Mouse (Mus musculus): ENCODE measurements around the gene Zfr.

Gene Zfr

DNA sequence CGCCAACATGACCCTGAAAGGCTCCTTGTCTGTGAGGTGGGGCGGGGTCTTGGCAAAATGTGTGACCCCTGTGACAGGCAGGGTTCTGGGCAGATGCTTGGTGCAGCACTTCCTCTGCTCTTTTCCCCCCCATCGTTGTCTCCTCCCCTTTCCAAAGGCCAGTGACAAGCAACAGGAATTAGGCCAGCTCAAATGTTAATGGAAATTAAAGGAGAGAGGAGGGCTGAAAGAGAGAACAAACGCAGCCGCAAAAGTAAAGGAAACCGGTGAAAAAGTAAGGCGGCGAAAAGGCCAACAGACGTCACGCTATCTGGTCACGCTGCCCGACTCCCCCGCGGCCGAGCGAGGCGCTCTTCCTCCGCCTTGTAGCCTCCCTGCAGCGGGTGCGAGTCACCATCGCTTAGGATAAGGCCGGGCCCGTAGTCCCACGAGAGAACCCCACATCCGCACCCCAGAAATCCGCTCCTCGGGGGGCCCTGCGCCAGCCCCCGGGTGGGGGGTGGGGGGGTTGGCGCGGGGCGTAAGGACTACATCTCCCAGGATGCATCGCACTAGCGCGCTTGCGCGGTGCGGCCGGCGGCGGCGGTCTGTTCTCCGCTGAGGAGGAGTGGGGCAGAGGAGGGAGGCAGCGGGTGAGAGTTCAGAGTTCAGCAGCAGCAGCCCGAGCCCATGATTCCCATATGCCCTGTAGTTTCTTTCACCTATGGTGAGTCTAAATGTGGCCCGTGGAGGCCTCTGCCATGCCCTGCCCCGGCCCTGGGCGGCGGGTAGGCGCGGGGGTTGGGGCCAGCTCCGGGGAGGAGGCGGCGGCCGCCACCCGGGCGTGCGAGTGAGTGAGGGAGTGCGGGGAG lies at the start of gene Zfr:
Gene Zfr, plus strand, starts transcription at position 590 of the 851 bp plus-strand sequence.
- DNase-seq (ENCODE audit: low spot score), result peak; percentile 88

GRCm38 (mm10) chr15:12067971-12068370 lies 49.7 kb upstream of the Zfr start:
- no peak for DNase-seq (ENCODE audit: low spot score)

DNA sequence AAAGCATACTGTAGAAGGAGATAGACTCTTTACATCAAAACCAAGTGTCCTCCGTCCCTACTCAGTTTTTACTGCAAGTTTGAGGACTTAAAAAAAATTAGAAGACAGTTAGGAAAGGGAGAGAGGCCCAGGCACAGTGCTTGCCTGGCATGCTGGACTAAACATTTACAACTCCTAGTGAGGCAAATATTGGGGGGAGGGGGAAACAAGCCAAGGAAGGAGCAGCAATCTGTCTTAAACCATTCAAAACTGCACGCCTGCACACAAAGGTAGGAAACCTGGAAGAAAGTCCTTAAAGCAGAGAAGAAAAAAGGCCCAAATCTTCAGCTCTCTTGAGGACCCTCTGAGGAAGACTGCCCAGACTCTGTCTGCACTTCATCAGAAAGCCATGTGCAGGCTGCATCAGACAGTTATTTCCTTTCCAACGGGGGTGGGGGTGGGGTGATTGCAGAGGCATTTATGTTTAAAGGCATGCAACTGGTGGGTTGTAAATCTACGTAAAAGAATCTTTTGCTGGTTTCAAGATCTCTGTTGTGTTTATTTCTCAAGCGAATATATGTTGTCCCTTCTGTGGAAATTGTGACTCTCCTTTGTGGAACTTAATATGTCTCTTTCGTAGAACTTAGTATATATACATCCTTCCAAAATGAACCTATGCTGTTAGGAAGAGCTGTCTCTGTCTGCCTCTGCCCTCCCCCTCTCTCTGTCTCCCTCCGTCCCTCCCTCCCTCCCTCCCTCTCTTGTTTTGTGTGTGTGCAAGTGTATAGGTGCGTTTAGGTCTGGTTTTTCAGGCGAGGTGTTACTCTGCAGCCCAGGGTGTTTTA lies 49.0 kb upstream of the Zfr start:
- DNase-seq (ENCODE audit: low spot score), result no peak

DNA sequence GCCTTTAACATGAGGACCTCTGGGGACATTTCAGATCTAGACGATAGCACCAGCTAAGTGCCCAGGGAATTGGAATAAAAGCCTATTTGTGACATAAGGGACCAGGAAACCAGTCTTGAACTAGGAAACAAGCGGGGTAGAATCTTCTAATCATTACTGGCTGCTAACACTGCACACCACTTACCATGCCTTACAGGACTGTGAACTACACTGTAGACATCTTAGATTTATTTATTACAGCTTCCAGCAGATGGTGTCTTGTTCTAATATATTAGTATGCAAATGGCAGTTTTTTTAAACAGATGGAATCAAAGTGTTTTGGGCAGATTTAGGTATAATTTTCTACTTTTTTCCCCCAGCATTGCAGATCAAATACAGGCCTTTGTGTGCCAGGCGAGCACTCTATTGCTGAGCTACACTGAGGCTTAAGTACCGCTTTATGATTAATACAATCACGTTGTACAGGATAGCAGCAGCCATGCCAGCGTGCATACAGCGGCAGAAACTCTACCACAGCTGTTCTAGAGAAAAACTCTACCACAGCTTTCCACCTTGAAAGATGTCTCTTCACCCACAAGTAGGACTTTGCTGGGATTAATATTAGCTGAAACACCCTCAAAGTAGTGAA lies 44.8 kb upstream of the Zfr start:
- DNase-seq (ENCODE audit: low spot score), result no peak

GRCm38 (mm10) chr15:12074426-12074825 lies 43.2 kb upstream of the Zfr start:
- DNase-seq (ENCODE audit: low spot score), result no peak

GRCm38 (mm10) chr15:12082344-12082743 lies 35.3 kb upstream of the Zfr start:
- DNase-seq (ENCODE audit: low spot score), result no peak

DNA sequence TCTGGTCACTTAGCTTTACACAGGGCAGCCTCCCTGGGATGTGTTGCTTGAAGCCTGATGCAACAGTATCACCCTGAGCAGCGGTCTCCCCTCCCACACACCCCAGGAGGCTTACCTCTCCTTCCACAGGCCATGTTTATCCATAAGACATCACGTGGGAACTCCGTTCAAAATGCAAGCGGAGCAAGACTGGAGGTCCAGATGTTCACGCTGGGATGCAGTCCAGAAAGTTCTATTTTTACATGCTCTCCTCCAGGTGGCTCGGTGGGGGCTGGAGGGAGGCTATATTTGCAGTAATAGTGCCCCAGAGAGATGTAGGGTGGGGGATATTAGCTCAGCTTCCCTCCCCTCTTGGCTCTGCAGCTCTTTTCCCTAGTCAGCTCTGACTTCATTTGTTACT lies 33.5 kb upstream of the Zfr start:
- DNase-seq (ENCODE audit: low spot score), result no peak

- peak; percentile 69 for DNase-seq (ENCODE audit: low spot score)
These were observed 32.8 kb upstream of the Zfr start for GRCm38 (mm10) chr15:12084859-12085258.

GRCm38 (mm10) chr15:12087634-12088033 lies 30.0 kb upstream of the Zfr start:
- no peak for DNase-seq (ENCODE audit: low spot score)

DNA sequence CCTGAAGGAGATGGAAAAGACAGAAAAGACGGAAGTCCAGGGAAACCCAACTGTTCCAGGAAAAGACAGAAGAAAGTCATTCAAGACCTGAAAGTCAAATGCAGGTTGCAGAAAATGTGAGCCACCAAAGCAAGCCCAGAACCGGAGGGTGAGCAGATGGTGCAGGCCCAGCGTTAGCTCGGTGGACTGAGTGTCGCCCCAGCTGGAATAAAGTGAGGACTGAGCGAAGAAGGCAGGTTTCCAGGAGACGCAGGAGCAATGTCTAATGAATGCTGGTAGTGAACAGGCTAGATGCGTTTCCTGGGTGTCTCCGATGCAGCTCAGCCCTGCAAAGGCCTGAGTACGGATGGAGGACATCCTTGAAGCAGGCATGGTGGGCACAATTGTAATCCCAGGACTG lies 29.5 kb upstream of the Zfr start:
- no peak for DNase-seq (ENCODE audit: low spot score)

DNA sequence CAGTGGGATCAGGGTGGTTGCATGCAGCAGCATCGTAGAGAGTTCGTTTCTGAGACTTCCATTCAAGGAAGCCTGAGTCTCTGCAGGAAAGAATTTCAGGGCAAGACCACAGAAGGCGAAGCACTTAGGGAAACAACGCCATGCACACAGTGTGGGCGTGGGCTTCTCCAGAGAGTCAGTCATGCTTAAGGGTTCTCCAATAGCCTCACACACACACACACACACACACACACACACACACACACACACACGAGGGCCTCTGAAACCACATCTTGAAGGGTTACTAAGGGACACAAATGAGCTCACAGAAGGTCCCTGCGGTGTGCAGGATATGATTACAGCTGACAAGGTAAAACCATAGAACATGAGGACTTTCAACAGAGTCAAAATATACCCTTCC lies 27.5 kb upstream of the Zfr start:
- DNase-seq (ENCODE audit: low spot score), result no peak

GRCm38 (mm10) chr15:12090981-12091669 lies 26.5 kb upstream of the Zfr start:
- DNase-seq (ENCODE audit: low spot score), result no peak

DNA sequence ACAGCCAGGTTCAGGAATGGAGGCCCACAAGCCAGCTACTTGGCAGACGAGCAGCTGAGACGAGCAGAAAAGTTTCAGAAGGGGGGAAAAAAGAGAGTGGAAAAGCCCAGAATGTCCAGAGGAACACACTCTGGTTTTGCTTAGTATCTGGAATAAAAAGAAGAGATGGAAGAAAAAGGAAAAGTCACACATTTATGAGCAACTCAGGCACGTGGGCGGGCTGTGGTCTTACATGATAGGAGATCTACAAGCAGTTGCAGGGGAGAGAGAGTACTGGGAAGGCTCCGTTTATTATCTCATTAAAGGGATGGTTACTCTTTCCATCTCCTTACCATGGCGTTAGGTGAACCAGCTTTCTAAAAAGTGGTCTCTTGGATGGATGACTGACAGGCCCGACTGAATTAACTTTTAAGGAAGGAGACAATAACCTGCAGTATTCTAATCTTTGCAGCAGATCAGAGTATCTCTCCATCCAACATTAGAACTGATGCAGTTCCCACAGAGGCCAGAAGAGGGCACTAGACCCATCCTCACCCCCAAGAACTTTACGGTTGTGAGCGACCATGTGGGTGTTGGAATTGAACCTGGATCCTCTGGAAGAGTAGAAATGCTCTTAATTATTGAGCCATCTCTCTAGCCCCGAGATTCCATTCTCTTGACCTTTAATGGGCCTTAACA lies 25.7 kb upstream of the Zfr start:
- peak; percentile 39 for DNase-seq (ENCODE audit: low spot score)

DNA sequence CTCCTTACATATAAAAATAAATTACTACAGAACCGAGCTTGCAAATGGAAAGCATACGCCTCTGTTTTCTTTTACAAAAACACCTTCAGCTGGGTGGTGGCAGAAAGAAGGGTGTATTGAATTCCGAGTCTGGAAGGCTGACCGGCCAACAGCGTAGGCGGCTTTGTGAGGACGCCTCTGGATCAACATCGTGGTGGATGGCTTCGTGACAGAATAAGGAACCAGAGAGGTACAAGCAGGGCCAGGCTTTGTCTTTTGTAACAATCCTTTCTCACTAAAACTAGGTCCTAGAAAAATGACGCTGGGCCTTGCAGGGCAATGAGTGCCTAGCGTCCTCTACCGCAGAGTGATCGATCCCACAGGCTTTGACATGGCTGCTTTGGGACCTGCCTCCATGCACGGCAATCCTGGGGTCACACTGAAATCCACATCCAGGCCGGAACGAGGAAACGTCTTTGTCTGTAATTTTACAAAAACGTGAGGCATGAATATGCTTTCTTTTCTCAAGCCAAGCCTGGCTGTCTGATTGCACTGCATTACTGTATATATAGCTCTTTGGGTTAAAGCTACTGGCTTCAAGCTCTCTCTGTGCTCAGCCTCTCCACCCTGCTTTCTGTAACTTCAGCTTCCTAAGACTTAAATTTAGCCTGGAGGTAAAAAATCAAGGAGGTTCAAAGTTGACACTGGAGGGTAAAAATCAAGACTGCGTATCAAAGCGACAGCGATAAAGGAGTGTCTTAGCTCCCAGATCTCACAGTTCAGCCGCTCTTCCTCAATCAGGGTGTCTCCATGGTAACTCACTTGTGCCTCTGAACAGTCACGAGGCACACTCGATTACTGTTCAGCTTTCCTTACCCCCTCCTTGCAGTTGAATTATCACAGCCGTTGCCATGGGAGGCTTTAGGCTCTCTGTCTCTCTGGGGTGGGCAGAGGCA lies 24.3 kb upstream of the Zfr start:
- DNase-seq (ENCODE audit: low spot score), result no peak

DNA sequence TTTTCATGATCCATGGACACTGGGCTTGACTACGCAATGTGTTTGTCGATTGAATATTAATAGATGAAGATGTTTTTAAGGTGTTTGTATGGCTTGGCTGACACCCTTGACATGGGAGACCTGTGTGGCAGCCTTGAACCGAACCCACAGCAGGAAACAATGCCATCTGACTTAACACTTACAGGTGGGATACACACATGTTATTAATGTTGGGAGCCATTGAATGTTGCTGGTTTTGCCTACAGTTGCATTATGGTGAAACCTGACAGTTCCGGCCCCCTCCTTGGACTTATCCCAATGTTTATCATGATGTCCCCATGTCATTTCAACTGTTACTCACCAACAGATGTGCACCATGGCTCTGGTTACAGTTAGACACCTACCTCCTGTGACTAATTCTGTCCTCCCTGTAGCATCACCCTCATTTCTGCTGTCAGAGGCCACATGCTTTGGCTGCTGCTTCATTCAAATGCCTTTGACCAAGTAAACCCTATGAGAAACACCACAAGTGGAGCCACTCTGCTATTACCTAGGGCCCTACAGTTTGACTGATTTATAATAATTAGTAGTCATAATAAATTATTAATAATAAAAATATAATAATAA lies 23.6 kb upstream of the Zfr start:
- no peak for DNase-seq (ENCODE audit: low spot score)

DNA sequence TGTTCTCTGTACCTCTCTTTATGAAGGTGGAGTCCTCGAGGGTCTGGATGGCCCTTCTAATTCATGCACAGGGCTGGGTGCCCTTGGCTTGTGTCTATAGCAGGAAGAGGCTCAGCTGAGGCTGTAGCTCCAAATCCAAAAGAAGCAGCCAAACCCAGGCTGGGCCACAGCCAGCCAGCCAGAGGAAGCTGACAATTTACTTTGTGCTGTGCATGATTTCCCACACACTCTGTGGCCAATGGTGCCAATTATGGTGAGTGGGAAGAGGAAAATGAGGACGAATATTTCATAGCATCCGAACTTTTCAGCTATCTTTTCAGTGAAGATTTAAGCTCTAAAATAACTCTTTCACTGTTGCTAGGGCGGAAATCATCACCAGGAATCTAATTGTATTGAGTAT lies 21.2 kb upstream of the Zfr start:
- DNase-seq (ENCODE audit: low spot score), result no peak

GRCm38 (mm10) chr15:12097344-12097743 lies 20.3 kb upstream of the Zfr start:
- no peak for DNase-seq (ENCODE audit: low spot score)

- DNase-seq (ENCODE audit: low spot score), result no peak
These were observed 16.7 kb upstream of the Zfr start for GRCm38 (mm10) chr15:12100912-12101311.

- no peak for DNase-seq (ENCODE audit: low spot score)
These were observed 13.9 kb upstream of the Zfr start for GRCm38 (mm10) chr15:12103763-12104162.

DNA sequence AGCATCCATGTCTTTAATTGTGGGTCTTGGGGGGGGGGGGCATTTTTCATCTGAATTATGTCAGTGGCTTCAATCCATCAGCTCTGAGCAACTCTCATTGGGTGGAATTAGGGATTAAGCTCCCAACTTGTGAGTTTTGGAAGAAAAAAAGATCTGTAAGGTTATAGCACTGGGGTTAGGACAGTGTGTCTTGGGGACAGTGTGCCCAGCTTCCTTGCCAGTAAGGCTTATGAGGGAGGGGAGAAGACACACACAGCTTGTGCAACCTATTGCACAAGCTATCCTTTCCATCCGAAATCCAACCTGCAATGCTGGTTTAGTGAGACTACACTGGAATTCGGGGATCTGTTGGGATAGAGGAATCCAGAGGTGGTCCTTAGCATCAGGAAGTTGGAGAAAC lies 12.8 kb upstream of the Zfr start:
- no peak for DNase-seq (ENCODE audit: low spot score)

Data from urinary bladder, postnatal 25 days (tissue).